In genomic region chr2:72478176-72478575, GRCm38 (mm10) we compare ENCODE assay signal across 8 mouse cellular contexts. TPM values are rescaled to one million over a fixed set of nuclear protein-coding genes. Genes with fewer than 3 reads are reported as not detected.
DNase-seq lines count a peak whose midpoint lies in the region; ATAC-seq and TF ChIP-seq lines count a peak whose summit lies in the region.

No protein-coding gene starts in this region.

- H3K27ac ChIP-seq in heart, postnatal 0 days (ENCODE audit: low read depth), result no peak overlapping the region
- H3K27ac ChIP-seq in embryonic facial prominence, embryonic 11.5 days (replicated peaks; ENCODE audit: low read depth, low read length), result no peak overlapping the region
- no peak overlapping the region for H3K27ac ChIP-seq in intestine, embryonic 14.5 days (ENCODE audit: low read depth)
- H3K27ac ChIP-seq in neural tube, embryonic 12.5 days, result no peak overlapping the region

- no peak for ATAC-seq in heart, postnatal 0 days (ENCODE audit: insufficient read depth, low read depth)
- no peak for ATAC-seq in embryonic facial prominence, embryonic 11.5 days (replicated peaks; ENCODE audit: insufficient number of reproducible peaks, low FRiP score, low TSS enrichment, low read depth)
- ATAC-seq in intestine, embryonic 14.5 days (replicated peaks; ENCODE audit: low FRiP score, low TSS enrichment, low read depth), result no peak
- ATAC-seq in neural tube, embryonic 12.5 days (ENCODE audit: low FRiP score, low read depth), result no peak

- H3K4me2 ChIP-seq in heart, postnatal 0 days (ENCODE audit: low read depth, low read length), result peak overlapping the region; percentile 96; the same call in 1 of the 2 replicates
- peak overlapping the region; percentile 68 for H3K4me2 ChIP-seq in embryonic facial prominence, embryonic 11.5 days (ENCODE audit: low read depth, low read length)
- H3K4me2 ChIP-seq in intestine, embryonic 14.5 days (ENCODE audit: low read length), result peak overlapping the region; percentile 72
- H3K4me2 ChIP-seq in neural tube, embryonic 12.5 days (replicated peaks), result peak overlapping the region; percentile 77

- H3K4me3 ChIP-seq in heart, postnatal 0 days (ENCODE audit: low read depth, low read length), result no peak overlapping the region
- peak overlapping the region; percentile 84; the same call in 1 of the 2 replicates for H3K4me3 ChIP-seq in embryonic facial prominence, embryonic 11.5 days (ENCODE audit: low read depth, low read length)
- H3K4me3 ChIP-seq in intestine, embryonic 14.5 days (ENCODE audit: low read depth, low read length), result peak overlapping the region; percentile 79; the same call in 1 of the 2 replicates
- H3K4me3 ChIP-seq in neural tube, embryonic 12.5 days, result no peak overlapping the region

- no peak for DNase-seq in heart, postnatal 0 days (ENCODE audit: low spot score)
- DNase-seq in heart, adult 9 months (ENCODE audit: low spot score in 2 of 2), result no peak
- DNase-seq in embryonic facial prominence, embryonic 11.5 days (ENCODE audit: low spot score), result no peak
- DNase-seq in intestine, embryonic 14.5 days (ENCODE audit: low spot score), result no peak
- DNase-seq in right cerebral cortex, adult 2 months (ENCODE audit: low spot score in 2 of 2), result no peak
- DNase-seq in cerebellum, adult 18-20 months, result no peak
- DNase-seq in adrenal gland, postnatal 4 days (ENCODE audit: low spot score in 2 of 2), result no peak

- no peaks in the 10 kb centered on the region for H3K9me3 ChIP-seq in heart, postnatal 0 days (replicated peaks; ENCODE audit: control insufficient read depth, low read length)
- no peaks in the 10 kb centered on the region for H3K9me3 ChIP-seq in embryonic facial prominence, embryonic 11.5 days (replicated peaks; ENCODE audit: control insufficient read depth, low read length)
- no peaks in the 10 kb centered on the region for H3K9me3 ChIP-seq in intestine, embryonic 14.5 days (ENCODE audit: control insufficient read depth, low read length)
- no peaks in the 10 kb centered on the region for H3K9me3 ChIP-seq in neural tube, embryonic 12.5 days

- WGBS in heart, postnatal 0 days, result 87% methylated on average over 4 of the region's 4 CpGs
- 78% methylated on average over 4 of the region's 4 CpGs for WGBS in embryonic facial prominence, embryonic 11.5 days
- 85% methylated on average over 4 of the region's 4 CpGs for WGBS in intestine, embryonic 14.5 days
- 73% methylated on average over 4 of the region's 4 CpGs for WGBS in neural tube, embryonic 12.5 days

- peaks cover 15% of the 10 kb centered on the region for H3K4me1 ChIP-seq in heart, postnatal 0 days (ENCODE audit: control insufficient read depth, insufficient read depth)
- no peaks in the 10 kb centered on the region for H3K4me1 ChIP-seq in embryonic facial prominence, embryonic 11.5 days (ENCODE audit: control insufficient read depth, insufficient read depth, low read length)
- H3K4me1 ChIP-seq in intestine, embryonic 14.5 days (replicated peaks; ENCODE audit: control insufficient read depth, insufficient read depth, low read length), result peaks cover 30% of the 10 kb centered on the region
- H3K4me1 ChIP-seq in neural tube, embryonic 12.5 days, result peaks cover 31% of the 10 kb centered on the region

- no peak for TF ChIP-seq CTCF in heart, postnatal 0 days (IDR thresholded peaks at IDR 0.05; ENCODE audit: low read depth)

- peaks cover 24% of the 10 kb centered on the region for H3K36me3 ChIP-seq in heart, postnatal 0 days (replicated peaks; ENCODE audit: control insufficient read depth, insufficient read depth, low read length)
- H3K36me3 ChIP-seq in embryonic facial prominence, embryonic 11.5 days (replicated peaks; ENCODE audit: control insufficient read depth, insufficient read depth, low read depth, low read length), result peaks cover 5% of the 10 kb centered on the region; the same call in 1 of the 2 replicates
- H3K36me3 ChIP-seq in intestine, embryonic 14.5 days (ENCODE audit: control insufficient read depth, insufficient read depth, low read length), result peaks cover 45% of the 10 kb centered on the region
- H3K36me3 ChIP-seq in neural tube, embryonic 12.5 days, result peaks cover 21% of the 10 kb centered on the region

- no peak overlapping the region for H3K9ac ChIP-seq in heart, postnatal 0 days (replicated peaks; ENCODE audit: low read depth, low read length)
- no peak overlapping the region for H3K9ac ChIP-seq in embryonic facial prominence, embryonic 11.5 days (replicated peaks; ENCODE audit: low read length)
- no peak overlapping the region for H3K9ac ChIP-seq in intestine, embryonic 14.5 days (ENCODE audit: low read length)
- no peak overlapping the region for H3K9ac ChIP-seq in neural tube, embryonic 12.5 days

- H3K27me3 ChIP-seq in heart, postnatal 0 days (ENCODE audit: control insufficient read depth, insufficient read depth, low read length), result no peaks in the 10 kb centered on the region
- no peaks in the 10 kb centered on the region for H3K27me3 ChIP-seq in embryonic facial prominence, embryonic 11.5 days (ENCODE audit: control insufficient read depth, insufficient read depth, low read length)
- no peaks in the 10 kb centered on the region for H3K27me3 ChIP-seq in intestine, embryonic 14.5 days (replicated peaks; ENCODE audit: control insufficient read depth, insufficient read depth, low read length)
- H3K27me3 ChIP-seq in neural tube, embryonic 12.5 days (replicated peaks), result 0 out of 2 replicates have a peak, but pooled peaks cover 5% of the 10 kb centered on the region

- no peak for TF ChIP-seq EP300 in heart, postnatal 0 days (IDR thresholded peaks at IDR 0.05; ENCODE audit: low read depth)

RNA-seq across cellular contexts. Expression of gene Cdca7, which starts 2.2 kb away (rescaled TPM):
- 7.7 and 20.5 TPM in 2 replicates for total RNA-seq in heart, postnatal 0 days (2014; rRNA removed; ENCODE audit: low replicate concordance)
- polyA plus RNA-seq in heart, postnatal 0 days (2015; fragmentation: Nextera tagmentation; extraction: Ambion mirVana), result 13.8 and 14.9 TPM in 2 replicates
- 220 and 233 TPM in 2 replicates for polyA plus RNA-seq in embryonic facial prominence, embryonic 11.5 days (2014; fragmentation: Nextera tagmentation; extraction: Ambion mirVana)
- polyA plus RNA-seq in intestine, embryonic 14.5 days (2014; fragmentation: Nextera tagmentation; extraction: Ambion mirVana), result 162 and 181 TPM in 2 replicates
- polyA plus RNA-seq in neural tube, embryonic 12.5 days (2016; fragmentation: Nextera tagmentation; extraction: Ambion mirVana), result 102 and 109 TPM in 2 replicates
- 10 to 100 TPM; 22.9 to 25.7 TPM for total RNA-seq in adrenal gland, postnatal 4 days (2021)

Comparison
In these comparisons a context has a peak if more than half of its experiments do, and no peak if none do; other contexts are left out.
1. H3K4me3 ChIP-seq: peak in embryonic facial prominence, embryonic 11.5 days (single experiment) and intestine, embryonic 14.5 days (single experiment); none in heart, postnatal 0 days (single experiment) and neural tube, embryonic 12.5 days (single experiment).
2. Peak in every context shown above with its lines, with median percentiles within 50 percentile points of each other: H3K4me2 ChIP-seq.